Mouse (Mus musculus) kidney, adult 9 months (tissue): ENCODE measurements at regions not wholly inside any gene's neighbourhood (a gene's known extent, or its start where the extent isn't known, plus 50 kb on each side); places are given as distances from the start of the nearest gene placed in this dataset.
A peak's percentile ranks its signal among the peaks of the same experiment; 100 is the strongest.

ENCODE experiments used
- DNase-seq: peaks from one replicate; pipeline ENCODE4 v3.0.0; 2022

DNA sequence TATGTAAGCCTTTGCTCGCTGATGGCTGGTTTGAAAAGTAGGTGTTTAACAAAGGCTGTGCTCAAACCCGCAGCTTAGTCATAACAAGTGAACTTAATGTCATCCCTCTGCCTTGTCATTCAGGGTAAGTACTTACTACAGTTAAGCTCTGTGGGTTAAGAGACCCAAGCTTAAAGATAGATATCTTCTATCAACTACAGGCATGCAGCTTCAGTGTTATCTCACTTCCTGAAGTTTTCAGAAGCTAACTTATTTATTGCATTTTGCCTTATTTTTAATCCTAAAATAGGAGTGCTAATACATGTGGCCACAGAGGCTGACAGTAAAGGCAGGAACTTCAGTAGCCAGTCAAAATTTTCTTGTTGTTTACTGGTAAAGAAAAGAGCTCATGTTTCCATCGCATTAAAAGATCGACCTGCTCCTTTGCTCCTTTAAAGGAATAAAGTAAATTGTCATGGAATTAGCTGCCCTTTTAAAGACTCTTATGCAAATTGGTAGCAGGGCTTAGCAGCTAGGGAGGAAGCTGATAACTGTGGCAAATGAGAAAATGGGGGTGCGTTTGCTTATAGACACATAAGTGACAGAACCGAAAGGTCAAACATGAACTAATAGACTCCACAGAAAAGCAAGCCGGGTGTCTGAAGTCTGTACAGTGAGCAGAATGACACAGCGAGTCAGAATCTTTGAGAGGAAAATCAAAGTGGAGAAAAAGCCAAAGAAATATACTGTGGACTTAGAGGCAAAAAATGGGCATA is 55.9 kb upstream of the Inpp4b start:
- no peak for DNase-seq

- no peak for DNase-seq
These were observed 82.3 kb upstream of the Inpp4b start for GRCm38 (mm10) chr8:81260089-81260488.

DNA sequence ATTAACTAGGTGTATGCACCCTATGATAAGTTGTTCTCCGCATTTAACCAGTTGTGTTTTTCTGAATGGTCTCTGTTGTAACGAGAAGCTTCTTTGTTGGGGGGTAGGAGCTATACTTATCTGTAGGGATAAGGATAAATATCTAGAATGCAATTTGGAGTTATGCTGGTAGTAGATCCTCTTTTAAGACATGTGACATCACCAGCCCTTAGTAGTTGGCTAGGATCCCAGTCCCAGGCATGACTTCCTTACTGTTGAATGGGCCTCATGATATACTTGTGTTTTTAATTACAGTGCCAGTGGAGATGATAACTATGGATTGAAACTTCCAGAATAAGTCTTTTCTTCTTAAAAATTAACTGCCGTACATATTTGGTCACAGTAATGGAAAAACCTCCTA is 118.5 kb upstream of the Inpp4b start:
- no peak for DNase-seq

GRCm38 (mm10) chr8:81187061-81187790 is 155.1 kb upstream of the Inpp4b start:
- DNase-seq: peak; percentile 67

- no peak for DNase-seq
These were observed 160.8 kb upstream of the Usp38 start for GRCm38 (mm10) chr8:81175537-81175936.

- DNase-seq: no peak
These were observed 132.5 kb upstream of the Usp38 start for GRCm38 (mm10) chr8:81147239-81147638.

GRCm38 (mm10) chr8:81106763-81107509 is 92.2 kb upstream of the Usp38 start:
- DNase-seq: no peak

DNA sequence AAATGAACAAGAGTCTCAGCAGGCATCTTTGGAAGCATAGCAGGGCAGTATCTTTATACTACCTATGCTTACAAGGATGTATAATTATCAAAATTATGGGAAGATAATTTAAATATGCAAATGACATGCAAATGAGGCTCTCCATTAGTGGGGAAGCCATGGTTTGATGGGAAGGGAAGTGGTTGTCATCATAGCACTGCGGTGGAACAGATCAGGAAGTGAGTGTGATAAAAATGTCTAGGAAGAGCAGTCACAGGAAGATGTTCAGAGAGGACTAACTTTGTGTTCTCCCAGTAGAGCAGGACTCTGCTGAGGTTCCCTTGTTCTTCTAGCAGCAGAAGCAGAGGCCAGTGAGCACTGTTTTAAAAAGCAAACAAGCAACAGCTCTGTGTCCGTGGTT is 84.2 kb upstream of the Usp38 start:
- DNase-seq: no peak

DNA sequence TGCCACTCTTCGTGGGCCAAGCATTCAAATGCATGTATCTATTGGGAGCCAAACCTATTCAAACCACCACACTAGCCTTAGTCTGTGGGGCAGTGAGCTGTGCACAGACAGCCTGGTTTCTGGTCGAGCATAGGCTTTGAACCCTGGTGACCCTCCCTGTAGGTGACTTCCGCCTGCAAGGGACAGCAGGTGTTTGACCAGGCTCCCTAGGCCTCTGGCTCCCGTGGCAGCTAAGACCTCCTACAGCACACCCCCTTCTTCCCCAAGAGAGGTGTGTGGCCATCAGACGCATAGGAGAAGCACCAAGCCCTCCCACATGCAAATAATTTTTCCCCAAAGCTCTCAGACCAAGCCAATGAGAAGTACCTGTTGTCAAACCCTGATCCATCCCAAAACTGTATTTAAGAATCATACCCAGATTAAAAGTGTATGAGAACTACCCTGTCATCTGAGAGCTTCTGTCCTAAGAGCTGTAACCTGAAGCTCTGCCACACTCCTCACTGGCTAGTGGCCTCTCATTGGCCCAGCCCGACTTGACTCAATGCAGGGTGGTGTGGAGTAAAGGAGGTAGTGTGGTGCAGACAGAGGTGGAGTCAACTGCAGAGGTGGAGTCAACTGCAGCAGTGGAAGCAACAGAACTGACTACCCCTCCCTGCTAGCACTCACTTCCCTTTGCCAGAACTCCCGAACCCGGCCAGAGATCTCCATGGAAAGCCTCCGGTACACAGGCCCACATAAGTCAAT is 82.5 kb upstream of the Usp38 start:
- no peak for DNase-seq

DNA sequence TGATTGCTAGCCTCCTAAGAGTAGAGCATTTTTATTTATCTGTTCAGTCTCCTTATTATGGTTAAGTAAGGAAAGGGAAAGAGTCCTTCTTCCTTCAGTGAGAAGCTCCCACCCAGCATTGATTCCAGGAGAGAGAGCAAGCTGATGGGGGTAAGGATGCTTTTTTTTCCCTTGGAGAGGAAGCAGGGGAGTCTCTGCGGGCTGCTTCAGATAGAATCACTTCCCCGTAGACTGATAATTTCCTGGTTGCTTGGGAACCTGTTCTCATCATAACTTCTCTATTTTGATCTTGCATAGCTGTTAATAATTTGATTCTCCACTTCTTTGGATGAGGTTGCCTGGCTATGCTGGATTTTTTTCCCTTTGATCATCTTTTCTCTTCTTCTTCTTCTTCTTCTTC is 80.5 kb upstream of the Usp38 start:
- no peak for DNase-seq

- no peak for DNase-seq
These were observed 66.3 kb upstream of the Usp38 start for GRCm38 (mm10) chr8:81080865-81081637.

GRCm38 (mm10) chr8:81079887-81080300 is 65.2 kb upstream of the Usp38 start:
- DNase-seq: no peak

DNA sequence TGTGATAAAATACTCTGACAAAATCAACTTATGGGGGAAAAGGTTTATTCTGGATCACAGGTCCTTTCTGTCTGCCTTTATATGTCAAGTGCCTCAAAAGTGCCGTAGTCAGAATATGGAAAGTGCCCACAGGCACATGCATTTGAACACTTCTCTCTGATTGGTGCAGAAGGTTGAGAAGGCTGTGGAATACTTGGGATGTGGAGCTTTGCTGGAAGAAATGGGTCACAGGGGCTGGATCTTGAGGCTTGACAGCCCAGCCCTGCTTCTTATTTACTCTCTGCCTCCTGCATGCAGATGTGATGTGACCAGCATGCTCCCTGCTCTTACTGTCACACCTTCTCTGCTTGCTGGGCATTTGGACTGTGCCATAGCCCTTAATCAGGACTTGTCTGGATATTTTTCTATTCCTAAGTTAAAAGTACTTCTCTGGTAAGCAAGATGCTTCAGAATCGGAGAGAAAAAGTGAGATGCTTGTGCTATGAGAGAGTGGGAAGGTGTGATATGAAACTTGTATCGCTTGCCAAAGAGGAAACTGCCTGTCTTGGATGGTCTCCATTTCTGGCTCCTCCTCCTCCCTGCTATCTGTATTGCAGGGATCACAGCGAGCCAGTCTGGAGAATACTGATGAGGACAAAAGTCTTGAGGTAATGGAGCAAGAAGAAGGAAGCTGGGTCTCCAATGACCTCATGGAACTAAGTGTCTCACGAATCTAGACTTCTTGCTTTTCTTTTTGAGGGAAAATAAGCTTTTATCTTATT is 54.5 kb upstream of the Usp38 start:
- DNase-seq: no peak

DNA sequence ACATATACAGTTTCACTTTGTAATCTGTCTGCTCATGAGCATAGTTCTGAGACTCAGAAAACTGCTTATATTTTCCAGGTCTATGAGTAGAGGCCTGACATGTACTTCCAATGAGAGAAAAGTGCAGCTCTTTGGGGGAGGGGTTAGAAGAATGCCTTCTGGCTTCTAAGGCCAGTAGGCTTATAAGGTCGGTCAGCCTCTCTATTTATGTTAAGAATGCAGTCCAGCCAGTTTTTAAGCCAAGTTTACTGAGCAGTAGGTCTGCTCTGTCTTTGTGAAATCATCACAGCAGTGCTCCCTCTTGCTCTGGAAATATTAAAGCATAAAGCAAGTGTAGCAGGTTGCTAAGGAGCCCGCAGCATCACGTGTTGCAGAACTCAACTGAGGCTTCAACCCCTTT is 53.8 kb upstream of the Usp38 start:
- DNase-seq: peak; percentile 40

- no peak for DNase-seq
These were observed 52.0 kb upstream of the Usp38 start for GRCm38 (mm10) chr8:81066765-81067164.
